Mouse (Mus musculus) activated CD4-positive, CD25-positive, alpha-beta regulatory T cell, adult 4 months (primary cell): ENCODE data around the gene Ntrk1. TPM values are rescaled to one million over a fixed set of nuclear protein-coding genes. Genes with fewer than 3 reads are reported as not detected.

Experiments
- ATAC-seq: one replicate; pipeline ENCODE4 v1.8.0; 2017
- polyA plus RNA-seq, 2 experiments: library from polyadenylated mRNA; unstranded; fragments of 100-300 nt; shearing (Covaris generic); gene quantifications; one replicate each; pipeline ENCODE4 v1.2.1; 2017

The Ntrk1 gene
- polyA plus RNA-seq, 2 experiments from 2014 or later = not detected

DNA sequence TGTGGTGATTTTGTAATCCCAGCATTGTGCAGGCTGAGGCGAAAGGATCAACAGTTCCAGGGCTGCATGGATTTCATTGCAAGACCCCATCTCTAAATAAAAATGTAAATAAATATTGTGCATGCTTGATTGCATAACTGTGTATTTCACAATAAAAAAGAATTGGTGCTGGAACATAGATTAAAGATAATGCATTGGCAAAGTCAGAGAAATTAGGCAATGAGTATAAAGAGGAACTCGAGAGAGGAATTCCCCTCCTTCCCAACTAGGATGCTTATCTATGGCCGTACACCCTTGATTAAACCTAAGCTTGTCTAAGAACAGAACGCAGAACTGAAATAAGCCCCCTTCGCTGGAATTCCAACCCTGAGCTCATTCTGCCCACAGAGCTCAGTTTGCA lies 9.8 kb downstream of the Ntrk1 start:
- ATAC-seq = no peak

DNA sequence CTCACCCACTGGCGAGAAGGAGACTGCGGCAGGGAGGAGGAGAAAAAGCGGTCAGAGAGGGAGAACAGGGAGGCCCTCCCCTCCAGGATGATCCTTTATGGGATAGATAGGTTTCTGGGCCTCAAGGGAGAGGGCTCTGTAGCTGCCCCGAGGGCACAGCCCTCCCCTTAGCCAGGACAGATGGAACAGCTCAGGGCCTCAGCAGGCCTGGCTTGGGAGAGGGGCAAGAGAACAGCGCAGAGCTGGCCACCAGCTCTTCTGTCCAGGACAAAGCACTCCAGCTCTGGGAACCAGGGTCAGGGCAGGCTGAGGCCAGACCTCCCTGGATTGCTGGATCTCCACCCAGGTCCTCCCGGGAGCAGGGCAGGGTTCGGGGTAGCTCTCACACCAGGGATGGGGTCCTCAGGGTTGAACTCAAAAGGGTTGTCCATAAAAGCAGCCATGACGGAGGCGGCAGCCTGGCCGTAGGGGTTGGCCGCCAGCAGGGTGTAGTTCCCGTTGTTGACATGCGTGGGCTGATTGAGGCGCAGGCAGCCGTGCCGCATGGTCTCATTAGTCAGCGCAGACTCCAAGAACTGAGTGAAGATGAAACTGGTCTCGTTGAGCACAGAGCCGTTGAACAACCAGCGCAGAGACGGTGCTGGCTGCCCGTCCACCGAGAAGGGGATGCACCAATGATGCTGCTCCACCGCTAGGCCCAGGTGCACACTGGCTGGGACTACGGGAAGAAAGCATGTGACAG lies 11.5 kb downstream of the Ntrk1 start:
- no peak for ATAC-seq

DNA sequence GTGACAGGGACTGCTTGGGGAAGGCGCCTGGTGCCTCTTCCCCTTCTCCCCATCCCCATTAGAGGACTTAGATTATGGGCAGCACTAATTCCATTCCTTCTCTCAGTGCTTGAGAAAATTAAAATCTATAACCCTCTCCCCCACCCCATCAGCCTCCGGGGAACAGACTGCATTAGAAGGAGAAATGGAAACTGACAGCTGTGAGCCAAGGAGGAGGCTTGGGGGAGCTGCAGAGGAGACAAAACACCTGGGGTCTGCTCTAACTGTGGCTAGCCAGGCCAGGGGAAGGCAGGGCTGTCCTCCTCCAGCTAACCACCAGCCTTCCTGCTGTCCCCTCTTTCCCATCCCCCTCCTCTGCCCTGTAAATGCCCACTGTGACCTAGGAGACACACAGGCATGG lies 15.9 kb downstream of the Ntrk1 start:
- ATAC-seq = no peak

DNA sequence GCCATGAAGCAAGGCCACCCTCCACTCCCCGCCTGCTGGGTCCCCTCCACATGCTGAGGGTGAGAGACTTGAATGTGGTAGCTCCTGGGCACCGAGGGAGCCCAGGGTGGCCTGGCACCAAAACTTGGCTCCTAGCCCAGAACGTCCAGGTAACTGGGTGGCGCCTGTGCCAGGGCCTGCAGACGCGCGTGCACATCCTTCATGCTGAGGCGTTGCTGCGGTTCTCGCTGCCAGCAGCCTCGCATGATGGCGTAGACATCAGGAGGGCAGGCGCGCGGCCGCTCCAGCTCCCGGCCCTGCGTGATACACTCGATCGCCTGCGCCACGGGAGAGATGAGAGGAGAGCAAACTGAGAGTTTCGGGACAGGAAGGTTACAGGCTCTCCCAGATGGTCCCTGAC lies 16.7 kb downstream of the Ntrk1 start:
- ATAC-seq = no peak

DNA sequence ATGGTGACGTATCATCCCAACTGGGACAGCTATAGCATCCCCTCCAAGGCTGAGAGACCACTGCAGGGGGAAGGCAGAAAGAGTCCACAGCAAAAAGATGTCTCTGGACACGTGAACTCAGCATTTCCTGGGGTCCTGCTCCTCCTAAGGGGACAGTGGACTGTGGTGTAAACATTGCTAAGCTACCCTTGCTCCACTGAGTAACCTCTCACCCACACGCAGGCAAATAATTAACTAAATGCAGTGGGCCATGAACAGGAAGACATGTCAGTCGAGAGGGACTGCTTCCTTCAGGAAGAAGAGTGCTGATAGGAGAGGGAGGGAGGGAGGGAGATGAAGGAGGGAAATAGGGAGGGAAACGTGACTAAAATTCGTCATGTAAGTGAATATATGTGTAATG lies 23.9 kb downstream of the Ntrk1 start:
- ATAC-seq = no peak

DNA sequence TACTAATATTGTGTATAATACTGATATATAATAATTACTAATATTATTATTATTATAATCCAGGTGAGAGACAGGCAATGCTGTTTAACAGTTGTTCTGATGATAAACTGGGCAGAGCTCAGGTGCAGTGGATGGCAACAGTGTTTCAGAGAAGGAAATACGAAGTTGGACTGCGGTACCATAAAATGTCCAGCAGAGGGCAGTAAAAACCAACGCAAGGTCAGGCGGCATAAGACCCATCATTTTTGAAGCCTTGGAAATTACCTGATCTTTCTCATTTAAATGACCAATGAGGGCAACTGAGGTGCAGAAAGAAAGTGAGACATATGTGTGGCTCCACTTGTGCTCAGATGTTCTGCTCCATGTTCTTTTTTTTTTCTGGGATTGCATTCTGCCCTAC lies 24.7 kb downstream of the Ntrk1 start:
- ATAC-seq = peak; percentile 57

DNA sequence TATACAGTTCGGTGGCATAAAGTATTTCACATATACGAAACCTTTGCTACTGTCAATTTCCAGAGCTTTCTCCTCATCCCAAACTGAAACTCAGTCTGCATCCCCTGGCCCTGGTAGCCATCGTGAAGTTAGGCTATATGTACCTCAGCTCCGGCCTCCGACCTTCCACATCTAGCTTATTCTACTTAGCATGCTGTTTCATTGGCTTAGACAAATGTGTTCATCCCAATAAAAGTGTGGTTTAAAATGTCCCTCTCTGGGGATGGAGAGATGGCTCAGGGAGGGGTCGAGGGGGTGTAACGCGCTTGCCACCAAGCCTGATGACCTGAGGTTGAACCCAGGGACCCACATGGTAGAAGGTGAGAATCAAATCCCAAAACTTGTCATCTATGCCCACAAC lies 25.5 kb downstream of the Ntrk1 start:
- ATAC-seq = no peak

DNA sequence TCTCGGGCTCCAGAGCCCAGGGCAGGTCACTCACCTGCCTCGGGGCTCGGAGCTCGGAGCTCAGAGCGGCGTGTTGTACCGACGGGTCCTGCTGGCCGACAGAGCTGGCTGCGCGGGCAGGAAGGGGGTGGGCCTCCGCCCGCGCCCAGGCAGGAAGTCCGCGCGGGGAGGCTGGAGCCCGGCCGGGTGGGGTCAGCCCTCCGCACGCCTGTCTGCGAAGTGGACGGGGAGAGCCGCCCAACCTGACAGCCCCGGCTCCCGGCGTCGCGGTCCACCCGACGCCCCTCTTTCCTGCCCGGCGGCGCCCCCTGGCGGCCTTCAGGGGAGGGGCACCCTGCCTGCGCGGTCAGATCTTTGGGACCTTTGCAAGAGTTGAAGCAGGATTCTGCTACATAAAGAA lies 26.1 kb downstream of the Ntrk1 start:
- peak; percentile 21 for ATAC-seq

DNA sequence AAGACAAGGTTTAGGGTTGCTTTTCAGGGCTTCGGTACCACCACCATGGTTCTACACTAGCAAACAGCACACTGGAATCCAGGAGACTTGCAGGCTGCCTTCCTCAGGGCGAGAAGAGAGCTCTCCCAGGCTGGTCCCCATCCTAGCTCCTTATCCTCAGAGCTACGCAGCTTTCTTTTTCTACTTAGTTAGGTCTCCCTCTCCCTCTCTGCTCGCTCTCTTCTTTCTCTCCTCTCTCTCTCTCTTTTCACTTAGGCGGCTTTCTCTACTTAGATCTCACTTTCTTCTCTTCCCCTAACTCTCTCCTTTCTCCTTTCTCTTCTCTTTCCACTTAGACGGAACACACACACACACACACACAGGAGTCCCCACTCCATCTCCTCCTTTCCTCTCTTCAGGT lies 26.5 kb downstream of the Ntrk1 start:
- no peak for ATAC-seq

DNA sequence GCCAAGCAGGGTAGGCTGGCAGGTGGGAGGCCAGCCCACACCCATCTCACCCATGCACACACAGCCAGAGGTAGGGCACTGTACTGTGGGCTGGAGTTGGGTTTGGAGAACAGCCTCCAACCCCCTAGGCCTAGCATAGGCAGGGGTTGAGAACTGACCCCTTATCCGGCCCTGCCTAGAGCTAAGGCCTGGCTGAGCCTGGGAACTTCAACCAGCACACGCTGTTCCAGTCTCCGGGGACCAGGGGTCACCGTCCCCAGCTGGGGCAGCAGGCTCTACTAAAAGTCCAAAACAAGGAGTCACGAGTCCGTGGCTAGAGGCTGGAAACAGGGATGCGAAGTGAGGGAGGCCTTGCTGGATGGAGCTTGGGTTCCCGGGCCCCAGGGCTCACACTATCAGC lies 27.2 kb downstream of the Ntrk1 start:
- no peak for ATAC-seq

DNA sequence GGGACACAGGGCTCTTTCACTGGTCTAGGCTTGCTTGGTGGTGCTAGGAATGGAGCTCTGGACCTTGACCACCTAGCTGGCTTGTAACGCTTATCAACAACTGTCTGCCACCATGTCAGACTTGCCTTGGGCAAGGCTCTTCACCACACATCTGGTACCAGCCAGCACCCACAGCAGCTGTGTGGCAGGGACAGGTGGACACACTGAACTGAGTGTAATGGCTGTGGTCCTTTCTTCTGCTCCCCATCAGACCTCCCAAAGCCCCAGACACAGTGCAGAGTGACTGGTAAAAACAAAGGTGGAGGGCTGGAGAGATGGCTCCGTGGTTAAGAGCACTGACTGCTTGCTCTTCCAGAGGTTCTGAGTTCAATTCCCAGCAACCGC lies 28.7 kb downstream of the Ntrk1 start:
- ATAC-seq = no peak

DNA sequence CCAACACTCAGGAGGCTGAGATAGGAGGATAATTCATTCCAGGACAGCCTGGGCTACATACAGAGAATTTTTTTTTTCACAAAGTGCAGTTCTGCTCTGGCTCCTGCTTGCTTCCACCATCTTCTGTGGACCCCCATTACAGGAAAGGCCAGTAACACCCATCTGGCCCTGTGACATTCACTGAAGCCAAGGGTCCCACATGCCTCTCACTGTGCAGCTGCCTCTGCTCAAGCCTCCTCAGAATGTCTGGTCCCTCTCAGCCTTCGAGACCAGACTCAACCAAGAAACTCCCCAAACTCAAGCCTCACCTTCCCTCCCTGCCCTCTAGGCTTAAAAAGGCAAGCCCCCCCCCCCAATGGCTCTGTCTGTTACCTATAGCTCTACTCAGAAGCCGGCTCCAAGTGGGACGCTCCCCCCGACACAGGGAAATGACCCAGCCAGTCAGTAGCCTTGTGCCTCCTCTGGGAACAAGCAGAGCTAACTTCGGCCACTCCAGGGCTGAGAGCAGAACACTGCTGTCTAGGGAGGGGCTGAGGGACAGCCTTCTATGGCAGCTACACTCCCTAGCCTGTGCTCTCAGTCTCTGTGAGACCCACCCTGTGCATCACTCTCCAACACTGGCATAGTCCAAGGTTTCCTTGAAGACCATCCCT lies 29.2 kb downstream of the Ntrk1 start:
- ATAC-seq = no peak

DNA sequence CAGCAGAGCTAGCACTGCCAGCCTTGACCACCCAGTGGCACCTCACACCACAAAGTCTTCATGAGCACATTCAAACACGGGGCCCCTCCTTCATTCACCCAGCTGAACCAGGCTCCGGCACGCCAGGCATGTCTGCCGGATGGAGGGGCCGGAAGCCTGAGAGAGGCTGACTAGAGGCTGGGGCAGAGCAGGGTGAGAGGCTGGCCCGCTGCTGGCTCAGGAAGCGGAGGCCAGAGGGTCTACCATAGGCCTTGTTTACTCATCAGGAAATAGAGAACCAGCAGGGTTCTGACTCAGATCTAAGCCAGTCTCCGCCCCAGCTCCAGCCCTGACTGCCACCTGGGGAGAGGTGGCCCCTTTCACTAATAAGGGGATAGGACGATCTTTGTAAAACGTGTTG lies 29.9 kb downstream of the Ntrk1 start:
- peak; percentile 92 for ATAC-seq

DNA sequence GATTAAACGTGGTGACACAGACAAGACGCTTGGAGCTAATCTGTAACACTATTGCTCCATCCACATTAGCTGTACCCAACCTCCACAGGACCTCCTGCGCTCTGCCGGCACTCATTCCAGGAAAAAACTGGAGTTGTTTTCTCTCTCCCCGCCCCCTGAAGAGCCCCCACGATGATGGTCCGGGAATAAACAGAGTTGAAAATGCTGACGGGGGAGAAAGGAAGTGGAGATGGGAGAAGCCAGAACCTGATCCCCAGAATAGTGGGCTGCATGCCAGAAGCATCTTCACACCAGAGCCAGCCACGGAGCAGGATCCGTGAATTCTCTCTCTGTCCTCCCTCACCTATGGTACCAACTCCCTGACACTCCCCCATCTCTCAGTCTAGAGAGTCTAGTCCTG lies 30.5 kb downstream of the Ntrk1 start:
- no peak for ATAC-seq

DNA sequence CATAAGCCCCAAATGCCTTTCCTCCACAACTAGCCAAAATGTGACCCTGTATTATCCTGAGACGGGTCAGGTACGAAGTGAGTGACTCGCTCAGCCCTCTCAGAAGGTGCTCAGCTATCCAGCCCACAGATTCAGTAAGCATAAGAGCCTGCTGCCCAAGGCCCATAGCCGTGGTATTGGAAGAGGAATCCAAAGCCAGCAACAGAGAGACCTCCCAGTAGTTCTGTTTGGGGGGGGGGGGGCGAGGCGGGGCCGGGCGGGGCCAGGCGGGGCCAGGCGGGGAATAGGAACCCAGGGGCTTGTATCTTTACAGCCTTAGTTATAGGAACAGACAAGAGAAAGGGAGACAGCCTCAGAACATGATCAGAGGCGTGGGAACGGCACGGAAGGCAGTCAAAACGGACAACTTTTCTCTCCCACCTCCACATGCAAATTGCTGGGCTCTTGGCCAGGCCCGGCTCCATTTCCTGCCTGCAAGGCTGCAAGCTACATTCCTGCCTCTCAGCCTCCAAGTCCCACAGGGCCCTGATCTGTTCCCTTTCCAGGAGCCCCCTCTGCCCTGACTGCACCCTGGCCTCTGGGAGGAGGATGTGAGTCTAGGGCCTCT lies 31.2 kb downstream of the Ntrk1 start:
- no peak for ATAC-seq

DNA sequence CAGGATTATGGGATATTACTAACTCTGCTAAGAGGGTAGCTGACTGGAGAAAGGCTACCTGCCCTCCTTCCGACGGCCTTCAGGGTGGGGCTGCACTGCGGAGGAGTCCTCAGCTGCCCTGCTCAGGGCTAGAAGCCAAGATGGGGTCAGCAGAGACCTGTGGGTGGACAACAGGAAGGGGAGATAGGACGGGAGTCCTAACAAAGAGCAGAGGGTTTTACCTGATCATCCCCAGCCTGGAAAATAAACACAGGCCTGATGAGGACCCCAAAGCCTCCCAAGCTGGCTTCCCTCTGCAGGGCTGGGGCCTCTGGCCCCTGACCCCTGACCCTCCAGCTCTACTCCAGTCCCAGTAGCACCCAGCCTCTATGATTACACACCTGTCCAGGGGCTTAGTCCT lies 31.8 kb downstream of the Ntrk1 start:
- no peak for ATAC-seq

DNA sequence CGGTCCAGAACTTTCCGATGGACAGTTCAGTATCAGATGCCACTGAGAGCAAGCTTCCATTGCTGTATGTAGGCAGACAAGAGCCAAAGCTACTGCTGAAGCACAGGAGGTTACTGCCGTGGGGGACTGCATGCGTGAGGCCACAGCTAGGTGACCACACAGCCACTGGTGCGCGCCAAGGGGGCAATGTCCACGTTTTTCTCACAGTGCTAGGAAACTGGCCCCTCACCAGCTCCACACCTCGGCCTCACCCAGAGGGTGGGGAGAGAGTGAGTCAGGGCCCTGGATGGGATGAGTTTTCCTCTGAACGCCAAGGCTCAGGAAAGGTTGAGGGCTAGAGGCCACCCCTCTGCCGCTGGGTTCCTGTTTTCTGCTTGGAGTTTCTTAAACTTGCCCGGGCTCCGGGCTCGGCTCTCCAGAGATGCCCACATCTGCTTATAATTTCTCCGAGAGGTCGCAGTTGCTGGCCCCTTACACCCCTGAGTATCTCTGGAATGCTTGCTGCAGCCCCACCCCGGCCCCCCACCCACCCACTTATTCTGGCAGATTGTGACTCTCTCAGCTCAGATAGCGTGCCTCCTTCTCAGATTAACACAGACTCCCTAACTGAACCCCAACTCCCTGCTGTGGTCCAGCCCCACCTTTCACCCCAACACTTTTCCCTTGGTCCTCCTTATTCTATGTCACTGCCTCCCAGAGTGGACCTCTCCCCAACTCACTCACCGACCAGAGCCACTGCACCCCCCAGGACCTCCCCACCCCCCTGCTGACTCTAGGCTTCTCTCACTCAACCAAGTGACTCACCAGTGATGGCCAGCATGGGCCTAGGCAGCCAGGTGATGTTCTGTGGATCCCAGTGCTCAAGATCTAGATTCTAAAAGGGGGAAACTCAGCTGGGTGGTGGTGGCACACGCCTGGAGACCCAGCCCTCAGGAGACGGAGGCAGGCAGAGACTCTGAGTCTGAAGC lies 33.3 kb downstream of the Ntrk1 start:
- ATAC-seq = no peak

DNA sequence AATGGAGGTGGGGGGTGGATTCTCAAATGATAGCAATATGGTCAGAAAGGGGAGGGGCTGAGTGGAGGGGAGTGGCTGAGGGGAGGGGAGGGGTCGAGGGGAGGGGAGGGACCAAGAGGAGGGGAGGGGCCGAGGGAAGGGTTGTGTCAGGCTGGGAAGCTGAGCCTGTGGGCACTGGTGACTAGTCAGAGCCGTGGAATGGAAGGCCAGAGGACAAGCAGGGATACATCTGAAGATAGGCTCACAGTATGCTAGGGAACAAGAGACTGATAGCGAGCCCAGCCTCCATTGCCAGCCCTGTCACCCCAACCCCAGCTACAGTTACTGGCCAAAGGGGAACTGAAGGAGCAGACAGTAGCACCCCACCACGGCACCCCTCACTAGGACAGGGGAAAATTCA lies 36.3 kb downstream of the Ntrk1 start:
- no peak for ATAC-seq

DNA sequence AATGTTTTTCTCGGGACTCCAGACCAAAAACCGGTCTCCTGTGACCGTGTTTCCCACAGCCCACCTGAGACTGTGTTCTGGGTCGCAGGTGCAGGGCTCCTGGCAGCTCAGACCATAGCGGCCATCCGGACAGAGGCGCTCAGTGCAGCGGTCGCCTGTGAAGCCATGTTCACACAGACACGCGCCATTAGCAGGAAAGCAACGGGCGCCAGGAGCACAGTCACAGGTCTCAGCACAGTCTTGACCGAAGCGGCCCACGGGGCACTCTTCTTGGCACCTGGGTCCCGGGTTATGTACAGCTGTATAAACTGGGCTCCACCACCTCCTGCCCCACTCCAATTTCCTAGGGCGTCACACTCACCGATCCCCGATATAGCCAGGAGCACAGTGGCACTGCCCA lies 38.5 kb downstream of the Ntrk1 start:
- no peak for ATAC-seq

DNA sequence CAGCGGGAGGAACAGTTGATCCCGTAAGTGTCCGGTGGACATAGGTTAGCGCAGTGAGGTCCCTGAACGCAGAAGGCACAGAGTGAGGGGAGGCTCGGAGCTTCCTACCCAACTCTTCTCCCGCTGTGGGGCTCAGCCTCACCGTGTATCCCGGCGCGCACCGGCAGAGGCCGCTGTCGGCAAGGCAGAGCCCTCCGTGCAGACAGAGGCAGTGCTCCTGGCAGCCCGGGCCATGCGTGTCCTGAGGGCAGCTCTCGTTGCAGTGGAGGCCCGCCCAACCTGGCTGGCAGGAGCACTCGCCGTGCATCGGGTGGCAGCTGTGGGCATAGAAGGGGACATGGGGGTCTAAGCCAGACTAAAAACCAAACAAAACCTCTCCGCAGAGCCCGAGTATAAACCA lies 39.0 kb downstream of the Ntrk1 start:
- ATAC-seq = peak; percentile 66

DNA sequence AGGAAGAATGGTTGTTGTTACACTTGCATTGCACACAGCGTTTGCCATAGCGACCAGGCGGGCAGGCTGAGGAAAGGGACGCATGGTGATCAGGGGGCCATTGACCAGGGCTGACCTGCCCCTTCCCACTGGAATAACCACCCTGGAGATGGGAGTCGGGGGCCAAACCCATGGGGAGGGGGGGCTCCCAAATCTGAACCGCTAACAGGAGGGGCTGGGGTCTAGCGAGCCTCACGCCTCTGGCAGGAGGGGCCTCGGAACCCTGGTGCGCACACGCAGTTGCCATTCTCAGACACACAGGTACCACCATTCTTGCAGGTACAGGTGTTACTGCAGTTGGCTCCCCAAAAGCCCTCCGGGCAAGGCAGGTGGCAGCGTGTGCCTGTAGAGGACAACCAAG lies 41.1 kb downstream of the Ntrk1 start:
- no peak for ATAC-seq

DNA sequence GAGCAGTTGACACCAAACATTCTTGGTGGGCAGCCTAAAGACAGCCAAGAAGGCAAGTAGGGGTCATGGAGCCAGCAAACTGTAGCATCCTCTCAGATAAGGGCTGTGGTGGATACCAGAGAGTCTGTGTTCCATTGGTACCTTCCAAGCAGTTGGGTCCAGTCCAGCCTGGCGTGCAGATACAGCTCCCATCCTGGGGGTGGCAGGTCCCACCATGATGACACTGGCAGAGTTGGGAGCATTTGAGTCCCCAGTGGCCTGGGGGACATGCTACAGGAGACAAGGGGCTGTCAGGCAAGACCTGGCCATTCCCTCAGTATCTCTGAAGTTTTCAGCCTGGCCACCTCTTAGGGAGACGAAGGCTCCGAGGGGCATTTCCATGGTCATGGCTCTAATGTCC lies 42.4 kb downstream of the Ntrk1 start:
- no peak for ATAC-seq

DNA sequence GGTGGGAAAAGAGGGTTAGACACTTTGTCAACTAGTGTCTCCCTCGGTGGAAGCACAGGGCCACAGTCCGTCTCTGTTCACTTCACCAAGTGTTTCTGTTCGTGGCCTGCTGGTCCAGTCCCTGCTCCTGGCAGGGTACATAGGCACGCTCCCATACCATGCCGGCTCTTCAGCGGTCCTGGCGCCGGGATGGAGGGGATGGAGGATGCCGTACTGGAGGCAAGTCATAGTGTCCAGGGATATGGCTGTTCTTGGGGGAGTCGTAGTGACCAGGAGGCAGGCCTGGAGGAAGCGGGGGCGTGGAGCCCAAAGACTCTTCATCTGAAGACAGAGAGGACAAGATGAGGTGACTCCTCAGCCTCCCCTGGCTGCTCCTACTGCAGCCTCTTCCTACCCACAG lies 45.0 kb downstream of the Ntrk1 start:
- no peak for ATAC-seq
